Mouse (Mus musculus): ENCODE measurements at regions not wholly inside any gene's neighbourhood (a gene's known extent, or its start where the extent isn't known, plus 50 kb on each side); places are given as distances from the start of the nearest gene placed in this dataset.

DNA sequence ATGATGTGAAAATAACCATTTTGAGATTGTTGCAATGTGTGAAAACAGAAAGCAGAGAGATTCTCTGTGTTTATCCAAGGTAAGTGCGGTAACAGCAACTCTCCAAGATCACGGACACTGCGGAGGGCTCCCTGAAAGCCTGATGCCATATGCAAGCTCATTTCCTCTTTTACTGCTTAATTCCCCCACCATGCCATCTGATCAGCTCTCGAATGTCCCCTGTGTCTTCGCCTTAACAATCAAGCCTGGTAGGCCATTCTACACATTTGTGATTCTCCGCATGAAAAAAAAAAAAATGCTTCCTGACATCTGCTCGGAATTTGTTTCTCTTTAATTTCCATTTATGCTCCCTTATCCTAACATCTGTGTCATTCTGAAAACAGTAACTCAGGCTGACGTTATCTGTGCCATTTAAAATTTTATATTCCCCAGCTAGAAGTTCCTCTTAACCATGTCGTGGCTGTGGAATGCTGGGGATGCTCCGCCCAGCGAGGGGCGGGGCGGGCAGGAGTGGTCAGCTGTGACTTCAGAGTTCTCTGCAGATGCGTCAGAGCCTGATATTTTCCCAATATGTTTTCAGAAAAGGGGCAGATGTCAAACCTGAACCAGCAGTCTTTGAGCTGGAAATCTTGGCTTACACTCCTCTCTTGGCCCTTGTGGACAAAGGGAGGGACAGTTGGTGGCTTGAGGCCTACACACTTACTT, 144.5 kb upstream of the Tox3 start:
- TF ChIP-seq CTCF (IDR thresholded peaks at IDR 0.05; ENCODE audit: low read depth), result no peak
- no peak overlapping the region for H3K4me2 ChIP-seq
- no peak overlapping the region for H3K9ac ChIP-seq
- no peak overlapping the region for H3K4me3 ChIP-seq (ENCODE audit: low read depth, low read length)
- no peaks in the 10 kb centered on the region for H3K4me1 ChIP-seq (ENCODE audit: insufficient read depth)
- H3K27me3 ChIP-seq (ENCODE audit: insufficient read depth, low read length), result no peaks in the 10 kb centered on the region
- ATAC-seq (ENCODE audit: insufficient read depth), result no peak
- H3K27ac ChIP-seq (ENCODE audit: low read depth), result no peak overlapping the region
- H3K9me3 ChIP-seq (ENCODE audit: low read depth, low read length), result no peaks in the 10 kb centered on the region
- 53% methylated on average over 14 of the region's 14 CpGs for WGBS
- H3K36me3 ChIP-seq (ENCODE audit: insufficient read depth), result no peaks in the 10 kb centered on the region
- DNase-seq, result peak; percentile 40

DNA sequence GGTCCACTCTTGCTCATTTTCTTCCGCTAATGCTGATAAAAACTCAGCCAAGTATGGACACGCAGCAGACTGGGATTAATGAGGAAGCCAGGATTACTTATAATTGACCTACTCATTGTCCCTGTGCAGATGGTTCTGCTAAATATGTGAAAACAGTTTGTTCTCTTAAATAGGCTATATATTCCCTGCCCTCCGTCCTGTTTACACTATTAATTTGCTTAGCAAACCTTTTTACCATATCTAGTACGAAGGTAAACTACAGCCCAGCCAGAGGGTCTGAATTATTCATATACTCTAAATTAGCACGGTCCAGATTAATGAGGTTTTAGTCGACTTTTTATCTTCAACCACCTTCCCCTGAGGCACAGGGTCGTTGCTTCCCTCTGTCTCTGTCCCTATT, 143.5 kb upstream of the Tox3 start:
- H3K27ac ChIP-seq (ENCODE audit: low read depth), result no peak overlapping the region
- H3K36me3 ChIP-seq (ENCODE audit: insufficient read depth), result no peaks in the 10 kb centered on the region
- H3K27me3 ChIP-seq (ENCODE audit: insufficient read depth, low read length), result no peaks in the 10 kb centered on the region
- ATAC-seq (ENCODE audit: insufficient read depth) (no peak), DNase-seq (no peak)
- no peaks in the 10 kb centered on the region for H3K9me3 ChIP-seq (ENCODE audit: low read depth, low read length)
- H3K4me3 ChIP-seq (ENCODE audit: low read depth, low read length), result no peak overlapping the region
- H3K9ac ChIP-seq, result no peak overlapping the region
- 57% methylated on average over 7 of the region's 7 CpGs for WGBS
- no peak for TF ChIP-seq CTCF (IDR thresholded peaks at IDR 0.05; ENCODE audit: low read depth)
- no peaks in the 10 kb centered on the region for H3K4me1 ChIP-seq (ENCODE audit: insufficient read depth)
- no peak overlapping the region for H3K4me2 ChIP-seq

DNA sequence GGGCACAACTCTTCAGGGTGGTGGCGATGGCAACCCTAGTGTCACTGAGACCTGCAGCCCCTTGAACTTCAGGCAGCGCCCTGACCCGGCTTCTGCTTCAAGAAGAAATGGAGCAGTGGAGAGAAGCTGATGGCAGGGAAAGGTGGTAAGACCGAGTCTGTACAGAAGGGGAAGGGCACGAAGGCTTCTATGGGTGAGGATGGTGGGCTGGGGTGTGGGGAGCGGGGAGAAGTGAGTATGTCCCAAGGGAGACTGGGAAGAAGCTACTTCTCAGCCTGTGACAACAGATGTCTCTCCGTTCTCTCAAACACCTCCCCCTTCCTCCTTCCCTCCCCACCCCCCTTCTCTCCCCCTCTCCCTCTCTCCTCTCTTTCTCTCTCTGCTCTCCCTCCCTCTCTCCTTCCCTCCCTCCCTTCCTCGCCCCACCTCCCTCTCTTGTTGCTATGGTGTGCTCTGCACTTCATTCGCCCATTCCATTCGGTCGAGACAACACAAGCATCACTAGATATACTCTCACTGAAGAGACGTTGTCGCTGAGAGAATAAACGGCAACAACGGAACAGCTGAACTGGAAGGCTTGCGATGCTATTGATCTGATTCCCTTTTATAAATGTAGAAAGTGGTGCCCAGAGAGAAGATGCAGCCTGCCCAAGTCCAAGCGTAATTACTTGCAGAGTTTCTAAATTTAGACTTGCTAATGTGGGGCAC, 142.7 kb upstream of the Tox3 start:
- H3K4me2 ChIP-seq, result no peak overlapping the region
- no peak for DNase-seq
- TF ChIP-seq CTCF (IDR thresholded peaks at IDR 0.05; ENCODE audit: low read depth), result no peak
- no peak overlapping the region for H3K4me3 ChIP-seq (ENCODE audit: low read depth, low read length)
- no peaks in the 10 kb centered on the region for H3K9me3 ChIP-seq (ENCODE audit: low read depth, low read length)
- H3K4me1 ChIP-seq (ENCODE audit: insufficient read depth), result no peaks in the 10 kb centered on the region
- no peaks in the 10 kb centered on the region for H3K27me3 ChIP-seq (ENCODE audit: insufficient read depth, low read length)
- no peaks in the 10 kb centered on the region for H3K36me3 ChIP-seq (ENCODE audit: insufficient read depth)
- no peak overlapping the region for H3K9ac ChIP-seq
- no peak for ATAC-seq (ENCODE audit: insufficient read depth)
- H3K27ac ChIP-seq (ENCODE audit: low read depth), result no peak overlapping the region
- 58% methylated on average over 17 of the region's 17 CpGs for WGBS

DNA sequence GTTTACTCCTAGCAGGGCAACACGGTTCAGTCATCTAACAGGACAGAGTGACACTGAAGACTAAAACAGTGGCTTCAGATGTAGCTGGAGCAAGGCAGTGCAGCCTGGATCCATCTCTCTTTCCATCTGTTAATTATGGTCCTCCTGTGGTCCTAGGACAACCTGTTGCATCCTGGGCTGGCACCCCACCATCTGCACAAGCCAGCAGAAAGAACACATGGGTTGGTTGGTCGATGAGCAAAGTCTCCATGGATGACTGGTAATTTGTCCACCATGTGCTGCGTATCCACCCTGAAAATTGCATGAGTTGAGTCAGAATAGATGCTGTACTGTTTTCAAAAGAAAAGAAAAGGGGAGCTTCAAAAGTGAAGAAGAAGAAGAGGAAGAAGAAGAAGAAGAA, 138.4 kb upstream of the Tox3 start:
- ATAC-seq (ENCODE audit: insufficient read depth), result no peak
- no peak for DNase-seq
- no peak overlapping the region for H3K4me3 ChIP-seq (ENCODE audit: low read depth, low read length)
- H3K27ac ChIP-seq (ENCODE audit: low read depth), result no peak overlapping the region
- TF ChIP-seq CTCF (IDR thresholded peaks at IDR 0.05; ENCODE audit: low read depth), result no peak
- H3K9ac ChIP-seq, result no peak overlapping the region
- no peaks in the 10 kb centered on the region for H3K36me3 ChIP-seq (ENCODE audit: insufficient read depth)
- no peaks in the 10 kb centered on the region for H3K4me1 ChIP-seq (ENCODE audit: insufficient read depth)
- no peaks in the 10 kb centered on the region for H3K27me3 ChIP-seq (ENCODE audit: insufficient read depth, low read length)
- H3K4me2 ChIP-seq, result no peak overlapping the region
- H3K9me3 ChIP-seq (ENCODE audit: low read depth, low read length), result no peaks in the 10 kb centered on the region
- WGBS, result 71% methylated on average over 3 of the region's 3 CpGs

DNA sequence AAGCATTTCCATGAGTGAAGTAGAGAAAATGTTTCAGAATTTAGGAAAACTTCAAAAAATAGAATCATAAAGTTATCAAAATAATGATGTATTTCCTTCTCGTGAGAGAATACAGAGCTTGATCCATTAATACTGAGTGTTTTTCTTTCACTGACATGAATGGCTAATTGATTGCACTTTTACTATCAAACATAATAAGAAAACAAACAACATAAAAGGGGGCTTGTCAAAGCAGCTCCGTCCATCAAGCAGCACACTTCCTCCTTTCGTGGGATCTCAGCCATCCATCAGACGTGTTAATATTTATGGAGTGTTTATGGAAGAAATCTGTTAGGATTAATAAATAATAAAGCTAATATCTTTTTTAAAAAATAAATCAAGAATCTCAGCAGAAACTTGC, 130.0 kb upstream of the Tox3 start:
- peak; percentile 33 for DNase-seq
- H3K9ac ChIP-seq, result no peak overlapping the region
- no peaks in the 10 kb centered on the region for H3K27me3 ChIP-seq (ENCODE audit: insufficient read depth, low read length)
- H3K4me1 ChIP-seq (ENCODE audit: insufficient read depth), result no peaks in the 10 kb centered on the region
- ATAC-seq (ENCODE audit: insufficient read depth), result peak; percentile 52; the same call in 1 of the 2 replicates
- H3K9me3 ChIP-seq (ENCODE audit: low read depth, low read length), result no peaks in the 10 kb centered on the region
- H3K4me3 ChIP-seq (ENCODE audit: low read depth, low read length), result no peak overlapping the region
- no peak overlapping the region for H3K27ac ChIP-seq (ENCODE audit: low read depth)
- no peak for TF ChIP-seq CTCF (IDR thresholded peaks at IDR 0.05; ENCODE audit: low read depth)
- H3K36me3 ChIP-seq (ENCODE audit: insufficient read depth), result no peaks in the 10 kb centered on the region
- no peak overlapping the region for H3K4me2 ChIP-seq
- WGBS, result 13% methylated on average over 4 of the region's 4 CpGs

DNA sequence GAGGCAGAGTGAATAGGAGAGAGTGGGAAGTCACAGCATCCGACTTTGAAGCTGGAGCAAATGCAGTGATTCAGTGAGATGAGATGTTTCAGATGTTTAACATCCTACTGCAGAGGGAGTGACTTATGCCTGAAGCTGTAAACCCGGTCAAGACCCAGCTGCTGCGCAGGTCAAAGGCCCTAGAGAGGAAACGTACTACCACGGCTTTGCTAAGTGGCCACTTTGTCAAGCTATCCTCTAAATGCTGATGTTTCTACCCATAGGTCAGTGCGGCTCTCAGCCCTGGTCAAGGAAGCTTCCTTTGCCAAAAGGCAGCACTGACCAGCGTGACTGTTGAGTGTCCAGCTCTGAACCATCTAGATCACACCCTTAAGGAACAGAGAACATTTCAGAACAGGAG, 125.9 kb upstream of the Tox3 start:
- TF ChIP-seq CTCF (IDR thresholded peaks at IDR 0.05; ENCODE audit: low read depth), result no peak

DNA sequence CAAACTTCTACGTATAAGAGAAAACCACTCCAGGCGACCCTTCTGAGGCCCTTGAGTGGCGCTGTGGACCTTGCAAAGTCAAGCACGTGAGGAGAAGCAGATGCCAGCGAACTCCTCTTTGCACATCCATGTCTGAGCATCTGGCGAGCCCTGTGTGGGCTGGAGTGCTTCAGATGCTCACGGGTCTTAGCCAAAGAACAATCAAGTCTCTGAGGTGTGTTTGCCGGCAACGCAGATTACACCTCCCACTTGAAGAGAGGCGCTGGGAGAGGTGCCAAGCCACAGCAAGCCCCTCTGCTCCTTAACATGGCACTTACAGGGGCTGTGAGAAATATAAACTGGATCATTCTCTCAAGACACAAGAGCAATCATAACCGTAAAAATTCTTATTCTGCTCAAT, 122.7 kb upstream of the Tox3 start:
- no peak overlapping the region for H3K9ac ChIP-seq
- H3K9me3 ChIP-seq (ENCODE audit: low read depth, low read length), result no peaks in the 10 kb centered on the region
- no peak overlapping the region for H3K27ac ChIP-seq (ENCODE audit: low read depth)
- WGBS, result 56% methylated on average over 11 of the region's 11 CpGs
- no peak overlapping the region for H3K4me2 ChIP-seq
- no peak for TF ChIP-seq CTCF (IDR thresholded peaks at IDR 0.05; ENCODE audit: low read depth)
- DNase-seq (peak; percentile 41), ATAC-seq (ENCODE audit: insufficient read depth) (peak; percentile 75; the same call in 1 of the 2 replicates)
- H3K36me3 ChIP-seq (ENCODE audit: insufficient read depth), result no peaks in the 10 kb centered on the region
- H3K4me1 ChIP-seq (ENCODE audit: insufficient read depth), result no peaks in the 10 kb centered on the region
- no peaks in the 10 kb centered on the region for H3K27me3 ChIP-seq (ENCODE audit: insufficient read depth, low read length)
- no peak overlapping the region for H3K4me3 ChIP-seq (ENCODE audit: low read depth, low read length)

More for the DNA sequence above, 125.9 kb upstream of the Tox3 start:
- Histone ChIP-seq H3K4me2 (no peak overlapping the region), H3K9ac (no peak overlapping the region), H3K27ac (ENCODE audit: low read depth) (no peak overlapping the region), H3K27me3 (ENCODE audit: insufficient read depth, low read length) (no peaks in the 10 kb centered on the region), H3K4me1 (ENCODE audit: insufficient read depth) (no peaks in the 10 kb centered on the region), H3K36me3 (ENCODE audit: insufficient read depth) (no peaks in the 10 kb centered on the region), H3K4me3 (ENCODE audit: low read depth, low read length) (no peak overlapping the region), H3K9me3 (ENCODE audit: low read depth, low read length) (no peaks in the 10 kb centered on the region)
- no peak for DNase-seq
- WGBS, result 54% methylated on average over 7 of the region's 7 CpGs
- ATAC-seq (ENCODE audit: insufficient read depth), result no peak

Measured in lung, embryonic 14.5 days (tissue).